Mouse (Mus musculus) CH12.LX (cell line): ENCODE measurements around the gene Acsl5.
A peak's percentile ranks its signal among the peaks of the same experiment; 100 is the strongest.

Source experiments
- CTCF ChIP-seq, 2 experiments: IDR thresholded peaks in 1 of 2; conservative IDR thresholded peaks in 1 of 2; 2 replicates each; pipeline ENCODE4 v1.5.1; 2011 to 2012; ENCODE audit warnings: low read depth in 2 of 2, low read length in 2 of 2, improper control_type of control experiment in 1 of 2, inconsistent platforms in 1 of 2, mild to moderate bottlenecking in 1 of 2, moderate library complexity in 1 of 2
- ELF1 ChIP-seq: IDR thresholded peaks from 2 replicates; pipeline ENCODE4 v1.6.1; 2014; ENCODE audit warnings: low read depth, mild to moderate bottlenecking, inconsistent platforms, low read length, improper control_type of control experiment
- MAX ChIP-seq: IDR thresholded peaks from 2 replicates; pipeline ENCODE4 v1.6.1; 2011; ENCODE audit warnings: low read length, improper control_type of control experiment
- POLR2A ChIP-seq: IDR thresholded peaks from 2 replicates; pipeline ENCODE4 v1.6.1; 2011; ENCODE audit warnings: low read depth, mild to moderate bottlenecking, improper control_type of control experiment, low read length
- RCOR1 ChIP-seq: conservative IDR thresholded peaks from 2 replicates; pipeline ENCODE4 v1.6.1; 2012; ENCODE audit warnings: low read depth, mild to moderate bottlenecking, inconsistent platforms, low read length, improper control_type of control experiment
- TCF12 ChIP-seq: IDR thresholded peaks from 2 replicates; pipeline ENCODE4 v1.6.1; 2014; ENCODE audit warnings: low read depth, mild to moderate bottlenecking, inconsistent platforms, low read length, improper control_type of control experiment
- USF1 ChIP-seq: IDR thresholded peaks from 2 replicates; pipeline ENCODE4 v1.6.1; 2014; ENCODE audit warnings: low read depth, mild to moderate bottlenecking, inconsistent platforms, low read length, improper control_type of control experiment

DNA sequence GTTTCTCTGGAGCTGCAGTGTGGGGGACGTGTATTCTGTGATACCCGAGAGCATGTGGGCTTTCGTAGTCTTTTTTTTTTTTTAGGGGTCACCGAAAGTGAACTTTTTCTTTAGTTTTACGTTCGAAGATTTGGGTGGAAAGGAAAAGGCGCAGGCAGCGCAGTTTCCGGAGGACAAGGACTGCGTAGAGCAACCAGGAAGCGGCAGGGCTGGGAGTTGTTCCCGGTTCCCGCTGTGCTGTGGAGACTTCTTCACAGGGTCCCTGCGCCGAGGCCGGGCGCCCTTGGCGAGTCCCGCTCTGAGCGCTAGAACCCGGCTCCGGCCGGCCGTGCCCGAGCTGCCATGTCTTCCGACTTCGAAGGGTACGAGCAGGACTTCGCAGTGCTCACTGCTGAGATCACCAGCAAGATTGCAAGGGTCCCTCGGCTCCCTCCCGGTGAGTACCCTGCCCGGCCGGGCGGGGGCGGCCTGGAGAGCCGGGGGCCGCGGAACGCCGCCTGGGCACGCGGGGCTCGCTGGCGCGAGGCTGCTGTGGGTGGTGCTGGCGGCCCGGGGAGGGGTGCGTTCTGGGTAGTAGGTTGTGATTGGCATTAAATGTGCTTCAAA is 64.5 kb downstream of the Acsl5 start, which contains the start of gene Vti1a:
- TF ChIP-seq ELF1 (peak; percentile 96), MAX (0 out of 2 replicates have a peak, but pooled peaks have one; percentile 31), TCF12 (peak; percentile 49; the same call in 1 of the 2 replicates), CTCF (conservative IDR thresholded peaks at IDR 0.05 in 1 of 2, IDR thresholded peaks at IDR 0.05 in 1 of 2; ENCODE audit: low read depth in 2 of 2, low read length in 2 of 2) (peak; percentile 10 to 55; a peak in 2 of 4 replicates), RCOR1 (no peak), POLR2A (peak; percentile 83), USF1 (no peak)
